Mouse (Mus musculus) erythroblast, embryonic 14.5 days (primary cell): ENCODE results near the gene Pcp4l1.

Source experiments
- GATA1 ChIP-seq: IDR thresholded peaks from 2 replicates; pipeline ENCODE4 v1.6.1; 2012; ENCODE audit warnings: low read length, inconsistent platforms, mixed read lengths
- TAL1 ChIP-seq: IDR thresholded peaks from 3 replicates; pipeline ENCODE4 v1.6.1; 2012; ENCODE audit warnings: low read length, inconsistent platforms, mixed read lengths

DNA sequence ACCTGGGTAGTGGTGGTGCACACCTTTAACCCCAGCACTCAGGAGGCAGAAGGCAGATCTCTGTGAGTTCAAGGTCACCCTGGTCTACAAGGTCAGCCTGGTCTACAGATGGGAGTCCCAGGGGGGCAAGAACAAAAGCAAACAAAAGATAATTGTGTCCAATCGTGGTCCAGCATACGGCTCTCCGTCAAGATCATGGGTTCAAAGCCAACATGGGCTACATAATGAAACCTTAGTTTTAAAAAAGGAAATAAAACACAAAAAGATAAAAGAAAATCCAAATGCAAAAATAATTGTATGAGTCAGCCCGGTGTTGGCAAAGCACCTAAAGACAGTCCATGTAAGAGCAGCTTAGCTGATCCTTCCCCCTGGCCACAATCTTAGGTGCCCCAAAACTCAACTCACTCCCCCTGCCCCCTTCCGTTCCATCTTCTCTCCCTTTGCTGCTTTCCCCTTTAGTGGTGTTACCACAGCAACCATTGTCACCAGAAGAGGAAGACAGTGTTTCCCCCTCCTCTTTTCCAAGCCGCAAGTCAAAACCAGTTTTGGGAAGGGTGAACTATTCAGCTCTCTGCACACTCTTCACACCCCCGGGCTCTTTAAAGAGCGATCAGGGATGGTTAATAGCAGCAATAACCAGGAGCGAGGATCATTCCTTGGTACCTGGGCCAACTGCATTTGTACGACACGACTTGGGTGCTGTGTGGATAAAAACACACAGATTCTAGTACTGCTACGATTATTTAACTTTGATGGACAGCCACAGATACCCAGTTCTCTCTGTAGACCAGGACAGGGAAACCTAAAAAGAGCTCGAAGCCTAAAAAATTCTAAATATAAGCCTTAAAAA lies 8.0 kb downstream of the Pcp4l1 start:
- TF ChIP-seq GATA1 (no peak), TAL1 (no peak)
